Mouse (Mus musculus) thymus, postnatal 4 days (tissue): ENCODE data around the gene Itgb5.

Experiments used
- DNase-seq: peaks from one replicate; pipeline ENCODE4 v3.0.0; 2021

The Itgb5 gene

DNA sequence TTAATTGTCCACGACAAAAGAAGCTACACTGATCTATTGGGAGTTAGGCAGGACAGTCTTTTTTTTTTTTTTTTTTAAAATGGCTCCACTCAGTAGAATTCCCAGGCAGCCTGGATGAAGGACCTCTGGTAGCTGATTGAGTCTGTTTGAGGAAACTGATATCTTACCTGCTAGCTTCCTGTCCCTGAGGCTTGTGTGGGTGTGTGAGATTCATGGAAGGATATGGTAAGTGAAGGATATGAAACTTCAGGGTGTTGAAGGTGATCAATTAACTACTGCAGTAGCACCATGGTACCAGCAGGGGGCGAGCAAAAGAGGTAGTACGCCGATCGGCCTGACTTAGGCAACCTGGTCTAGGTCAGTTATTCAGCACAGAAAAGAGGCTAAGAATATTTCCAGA lies 166.6 kb downstream of the Itgb5 start:
- peak; percentile 81 for DNase-seq

GRCm38 (mm10) chr16:33998011-33998410 lies 168.5 kb downstream of the Itgb5 start:
- DNase-seq: no peak
